Mouse (Mus musculus): ENCODE measurements around the gene Gm28490. TPM values are rescaled to one million over a fixed set of nuclear protein-coding genes. Genes with fewer than 3 reads are reported as not detected.
"Not testable (repeated sequence)": the region's sequence is repeated elsewhere in the genome, so short reads cannot be mapped to it uniquely, and the experiment has no call there.

Gene Gm28490
- not detected in 2 replicates for polyA plus RNA-seq (2014; fragmentation: Nextera tagmentation; extraction: Ambion mirVana)

GRCm38 (mm10) chrY:31634656-31635055 lies at the start of gene Gm28490:
Gene Gm28490 (minus strand): TSS chrY:31634756.
- not testable (repeated sequence) for DNase-seq (ENCODE audit: low spot score); H3K27me3 ChIP-seq (replicated peaks; ENCODE audit: control insufficient read depth, insufficient read depth, low read length); H3K4me2 ChIP-seq (ENCODE audit: low read length); H3K36me3 ChIP-seq (ENCODE audit: control insufficient read depth, insufficient read depth, low read length); H3K9ac ChIP-seq (ENCODE audit: low read length); H3K4me3 ChIP-seq (ENCODE audit: low read depth, low read length); H3K27ac ChIP-seq (ENCODE audit: low read depth, low read length); ATAC-seq; H3K4me1 ChIP-seq (ENCODE audit: control insufficient read depth, insufficient read depth, low read length); H3K9me3 ChIP-seq (replicated peaks; ENCODE audit: control insufficient read depth, low read length)
- WGBS = no CpG with 5 or more reads among the region's 8 CpGs
